Mouse (Mus musculus): ENCODE results near the gene Smu1. TPM values are rescaled to one million over a fixed set of nuclear protein-coding genes. Genes with fewer than 3 reads are reported as not detected.

Gene Smu1
- polyA plus RNA-seq, 1 experiment, result 49.8 TPM

- no peak overlapping the region for H3K4me3 ChIP-seq (ENCODE audit: insufficient read depth, low read length)
- H3K27ac ChIP-seq (ENCODE audit: insufficient read depth, low read length), result no peak overlapping the region
- H3K4me1 ChIP-seq (ENCODE audit: control insufficient read depth, insufficient read depth, low read length), result no peaks in the 10 kb centered on the region
- TF ChIP-seq POLR2A (IDR thresholded peaks at IDR 0.05; ENCODE audit: extremely low read depth, insufficient read depth, low read length) (no peak), CTCF (IDR thresholded peaks at IDR 0.05; ENCODE audit: extremely low read depth, insufficient read depth, low read length) (no peak)
These were observed 28.9 kb upstream of the Smu1 start for GRCm38 (mm10) chr4:40786578-40786977.

GRCm38 (mm10) chr4:40785620-40786166, 28.0 kb upstream of the Smu1 start:
- TF ChIP-seq CTCF (IDR thresholded peaks at IDR 0.05; ENCODE audit: extremely low read depth, insufficient read depth, low read length) (no peak), POLR2A (IDR thresholded peaks at IDR 0.05; ENCODE audit: extremely low read depth, insufficient read depth, low read length) (no peak)
- Histone ChIP-seq H3K27ac (ENCODE audit: insufficient read depth, low read length) (no peak overlapping the region), H3K4me1 (ENCODE audit: control insufficient read depth, insufficient read depth, low read length) (no peaks in the 10 kb centered on the region), H3K4me3 (ENCODE audit: insufficient read depth, low read length) (no peak overlapping the region)

- no peak overlapping the region for H3K27ac ChIP-seq (ENCODE audit: insufficient read depth, low read length)
- no peak for TF ChIP-seq CTCF (IDR thresholded peaks at IDR 0.05; ENCODE audit: extremely low read depth, insufficient read depth, low read length)
- no peak for TF ChIP-seq POLR2A (IDR thresholded peaks at IDR 0.05; ENCODE audit: extremely low read depth, insufficient read depth, low read length)
- no peak overlapping the region for H3K4me3 ChIP-seq (ENCODE audit: insufficient read depth, low read length)
- H3K4me1 ChIP-seq (ENCODE audit: control insufficient read depth, insufficient read depth, low read length), result no peaks in the 10 kb centered on the region
These were observed 26.9 kb upstream of the Smu1 start for GRCm38 (mm10) chr4:40784556-40785169.

- Histone ChIP-seq H3K4me3 (ENCODE audit: insufficient read depth, low read length) (no peak overlapping the region), H3K27ac (ENCODE audit: insufficient read depth, low read length) (no peak overlapping the region), H3K4me1 (ENCODE audit: control insufficient read depth, insufficient read depth, low read length) (no peaks in the 10 kb centered on the region)
- no peak for TF ChIP-seq POLR2A (IDR thresholded peaks at IDR 0.05; ENCODE audit: extremely low read depth, insufficient read depth, low read length)
- no peak for TF ChIP-seq CTCF (IDR thresholded peaks at IDR 0.05; ENCODE audit: extremely low read depth, insufficient read depth, low read length)
These were observed 25.3 kb upstream of the Smu1 start for GRCm38 (mm10) chr4:40783049-40783448.

- TF ChIP-seq CTCF (IDR thresholded peaks at IDR 0.05; ENCODE audit: extremely low read depth, insufficient read depth, low read length) (no peak), POLR2A (IDR thresholded peaks at IDR 0.05; ENCODE audit: extremely low read depth, insufficient read depth, low read length) (no peak)
- Histone ChIP-seq H3K4me3 (ENCODE audit: insufficient read depth, low read length) (no peak overlapping the region), H3K27ac (ENCODE audit: insufficient read depth, low read length) (no peak overlapping the region), H3K4me1 (ENCODE audit: control insufficient read depth, insufficient read depth, low read length) (no peaks in the 10 kb centered on the region)
These were observed 24.2 kb upstream of the Smu1 start for GRCm38 (mm10) chr4:40781797-40782495.

GRCm38 (mm10) chr4:40781143-40781542, 23.4 kb upstream of the Smu1 start:
- Histone ChIP-seq H3K27ac (ENCODE audit: insufficient read depth, low read length) (no peak overlapping the region), H3K4me3 (ENCODE audit: insufficient read depth, low read length) (no peak overlapping the region), H3K4me1 (ENCODE audit: control insufficient read depth, insufficient read depth, low read length) (no peaks in the 10 kb centered on the region)
- TF ChIP-seq POLR2A (IDR thresholded peaks at IDR 0.05; ENCODE audit: extremely low read depth, insufficient read depth, low read length) (no peak), CTCF (IDR thresholded peaks at IDR 0.05; ENCODE audit: extremely low read depth, insufficient read depth, low read length) (no peak)

GRCm38 (mm10) chr4:40778656-40779055, 20.9 kb upstream of the Smu1 start:
- Histone ChIP-seq H3K4me1 (ENCODE audit: control insufficient read depth, insufficient read depth, low read length) (no peaks in the 10 kb centered on the region), H3K27ac (ENCODE audit: insufficient read depth, low read length) (no peak overlapping the region), H3K4me3 (ENCODE audit: insufficient read depth, low read length) (no peak overlapping the region)
- TF ChIP-seq POLR2A (IDR thresholded peaks at IDR 0.05; ENCODE audit: extremely low read depth, insufficient read depth, low read length) (no peak), CTCF (IDR thresholded peaks at IDR 0.05; ENCODE audit: extremely low read depth, insufficient read depth, low read length) (0 out of 2 replicates have a peak, but pooled peaks have one; percentile 15)

GRCm38 (mm10) chr4:40777116-40777515, 19.4 kb upstream of the Smu1 start:
- no peak overlapping the region for H3K27ac ChIP-seq (ENCODE audit: insufficient read depth, low read length)
- no peaks in the 10 kb centered on the region for H3K4me1 ChIP-seq (ENCODE audit: control insufficient read depth, insufficient read depth, low read length)
- TF ChIP-seq POLR2A (IDR thresholded peaks at IDR 0.05; ENCODE audit: extremely low read depth, insufficient read depth, low read length) (no peak), CTCF (IDR thresholded peaks at IDR 0.05; ENCODE audit: extremely low read depth, insufficient read depth, low read length) (no peak)
- no peak overlapping the region for H3K4me3 ChIP-seq (ENCODE audit: insufficient read depth, low read length)

- Histone ChIP-seq H3K4me3 (ENCODE audit: insufficient read depth, low read length) (no peak overlapping the region), H3K27ac (ENCODE audit: insufficient read depth, low read length) (no peak overlapping the region), H3K4me1 (ENCODE audit: control insufficient read depth, insufficient read depth, low read length) (no peaks in the 10 kb centered on the region)
- TF ChIP-seq POLR2A (IDR thresholded peaks at IDR 0.05; ENCODE audit: extremely low read depth, insufficient read depth, low read length) (no peak), CTCF (IDR thresholded peaks at IDR 0.05; ENCODE audit: extremely low read depth, insufficient read depth, low read length) (no peak)
These were observed 18.7 kb upstream of the Smu1 start for GRCm38 (mm10) chr4:40776416-40776815.
